18 mouse cellular contexts compared by ENCODE assay signal in the genomic region with DNA sequence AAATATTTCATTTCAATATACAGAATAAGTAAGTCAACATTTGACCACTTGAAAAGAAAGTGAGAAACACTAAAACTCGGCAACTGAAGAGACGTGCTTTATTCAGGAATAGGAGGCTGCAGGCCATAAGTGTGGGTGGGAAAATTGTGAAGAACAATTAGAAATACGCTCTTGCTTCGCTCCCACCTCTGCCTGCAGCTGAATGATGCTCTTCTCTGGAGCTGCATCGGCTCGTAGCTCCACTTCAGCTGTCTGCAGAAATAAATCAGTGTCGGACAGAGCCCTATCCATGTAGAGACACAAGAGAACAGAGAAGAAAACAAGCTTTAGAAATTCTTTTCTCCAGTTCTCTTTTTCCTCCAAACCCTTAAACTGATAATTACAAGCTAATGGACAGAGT.
"Had no signal": no experiment of that assay in that cellular context is flagged by ENCODE, and none has a peak within 500 bp of the region (broad histone marks: within the 10 kb centered on the region; RNA-seq: fewer than 3 reads in every experiment).

No protein-coding gene starts in this region.

- DNase-seq: gastrocnemius, adult 2 months; gastrocnemius, postnatal 10 days; gastrocnemius, postnatal 25 days; heart, adult 18-20 months; heart, postnatal 10 days; heart, postnatal 4 days; kidney, adult 18-20 months; kidney, adult 8-10 months; kidney, postnatal 10 days; kidney, postnatal 25 days; kidney, postnatal 4 days; layer of hippocampus, adult 9-11 months; liver; liver, embryonic 13.5 days had no signal

- ATAC-seq: hindbrain, embryonic 16.5 days; inflammation-experienced regulatory T-cells, adult 6 months; intestine, embryonic 15.5 days; intestine, postnatal 0 days had no signal
